Mouse (Mus musculus) CD4-positive, CD25-positive, alpha-beta regulatory T cell, adult 4 months (primary cell): Measurements from ENCODE around the gene Pfdn5. TPM values are rescaled to one million over a fixed set of nuclear protein-coding genes. Genes with fewer than 3 reads are reported as not detected.
A peak's percentile ranks its signal among the peaks of the same experiment; 100 is the strongest.

ENCODE experiments used
- ATAC-seq: one replicate; pipeline ENCODE4 v1.8.0; 2017
- polyA plus RNA-seq, 2 experiments: library from polyadenylated mRNA; unstranded; fragments of 100-300 nt; shearing (Covaris generic); gene quantifications; one replicate each; pipeline ENCODE4 v1.2.1; 2017

Gene Pfdn5
- 1,000 to 10,000 TPM; 1,296 to 1,302 TPM for polyA plus RNA-seq

GRCm38 (mm10) chr15:102326022-102326576 is at the start of gene Pfdn5:
Gene Pfdn5, plus strand, starts transcription at chr15:102326116.
- ATAC-seq, result peak; percentile 97

- ATAC-seq, result no peak
These were observed 47.2 kb upstream of the Pfdn5 start for GRCm38 (mm10) chr15:102278726-102279091.

- ATAC-seq, result peak; percentile 98
These were observed 46.7 kb upstream of the Pfdn5 start, which contains the start of gene Mfsd5 for GRCm38 (mm10) chr15:102279092-102279782. Gene Mfsd5, plus strand, starts transcription at chr15:102279454.

GRCm38 (mm10) chr15:102279783-102280520 is 46.0 kb upstream of the Pfdn5 start:
- no peak for ATAC-seq

- no peak for ATAC-seq
These were observed 45.3 kb upstream of the Pfdn5 start for GRCm38 (mm10) chr15:102280623-102281022.

- no peak for ATAC-seq
These were observed 43.2 kb upstream of the Pfdn5 start for GRCm38 (mm10) chr15:102282463-102283292.

GRCm38 (mm10) chr15:102283648-102284047 is 42.3 kb upstream of the Pfdn5 start:
- ATAC-seq, result no peak

GRCm38 (mm10) chr15:102287395-102287794 is 38.5 kb upstream of the Pfdn5 start:
- ATAC-seq, result peak; percentile 79

- ATAC-seq, result peak; percentile 100
These were observed 30.1 kb upstream of the Pfdn5 start, which contains the start of gene Espl1 for GRCm38 (mm10) chr15:102295633-102296367. Gene Espl1, plus strand, starts transcription at chr15:102296266.

- no peak for ATAC-seq
These were observed 29.4 kb upstream of the Pfdn5 start for GRCm38 (mm10) chr15:102296368-102297006.

- ATAC-seq, result no peak
These were observed 23.4 kb upstream of the Pfdn5 start for GRCm38 (mm10) chr15:102302542-102302941.

- no peak for ATAC-seq
These were observed 17.2 kb upstream of the Pfdn5 start for GRCm38 (mm10) chr15:102308717-102309116.

- no peak for ATAC-seq
These were observed 15.7 kb upstream of the Pfdn5 start for GRCm38 (mm10) chr15:102310074-102310845.

GRCm38 (mm10) chr15:102311489-102311888 is 14.4 kb upstream of the Pfdn5 start:
- ATAC-seq, result no peak

GRCm38 (mm10) chr15:102315292-102315691 is 10.6 kb upstream of the Pfdn5 start:
- ATAC-seq, result no peak

GRCm38 (mm10) chr15:102316263-102316662 is 9.7 kb upstream of the Pfdn5 start:
- ATAC-seq, result peak; percentile 77

- ATAC-seq, result no peak
These were observed 1.1 kb upstream of the Pfdn5 start for GRCm38 (mm10) chr15:102324654-102325473.

- ATAC-seq, result no peak
These were observed 976 bp downstream of the Pfdn5 start for GRCm38 (mm10) chr15:102326892-102327291.

- peak; percentile 99 for ATAC-seq
These were observed 5.7 kb downstream of the Pfdn5 start, which contains the start of gene Myg1 for GRCm38 (mm10) chr15:102331610-102332015. Gene Myg1, plus strand, starts transcription at chr15:102331709.

GRCm38 (mm10) chr15:102335254-102335653 is 9.3 kb downstream of the Pfdn5 start:
- ATAC-seq, result no peak
